In genomic region chrX:37190755-37191104, GRCm38 (mm10) we compare ENCODE assay signal across 8 mouse cellular contexts. TPM values are rescaled to one million over a fixed set of nuclear protein-coding genes. Genes with fewer than 3 reads are reported as not detected.
A peak's percentile ranks its signal among the peaks of the same experiment; 100 is the strongest.
DNase-seq lines count a peak whose midpoint lies in the region; ATAC-seq lines count a peak whose summit lies in the region.

No protein-coding gene starts in this region.

- peak overlapping the region; percentile 58 for H3K4me3 ChIP-seq in lung, embryonic 15.5 days
- peak overlapping the region; percentile 55 for H3K4me3 ChIP-seq in embryonic facial prominence, embryonic 13.5 days
- peak overlapping the region; percentile 50 for H3K4me3 ChIP-seq in intestine, embryonic 15.5 days (replicated peaks)
- H3K4me3 ChIP-seq in neural tube, embryonic 14.5 days (ENCODE audit: low read depth, low read length), result peak overlapping the region; percentile 47

- no peak overlapping the region for H3K27ac ChIP-seq in lung, embryonic 15.5 days
- H3K27ac ChIP-seq in embryonic facial prominence, embryonic 13.5 days, result peak overlapping the region; percentile 68; the same call in 1 of the 2 replicates
- no peak overlapping the region for H3K27ac ChIP-seq in intestine, embryonic 15.5 days
- H3K27ac ChIP-seq in neural tube, embryonic 14.5 days (ENCODE audit: low read depth, low read length), result no peak overlapping the region

- no peak for ATAC-seq in lung, embryonic 15.5 days (ENCODE audit: borderline replicate concordance, extremely low read depth, low FRiP score, low TSS enrichment)
- ATAC-seq in embryonic facial prominence, embryonic 13.5 days (ENCODE audit: insufficient number of reproducible peaks, insufficient read depth, low FRiP score, low TSS enrichment, low read depth), result peak; percentile 10; the same call in 1 of the 2 replicates
- ATAC-seq in intestine, embryonic 15.5 days, result peak; percentile 50
- ATAC-seq in neural tube, embryonic 14.5 days (ENCODE audit: low read depth), result no peak; the same call in 1 of the 2 replicates

- H3K9ac ChIP-seq in lung, embryonic 15.5 days, result peak overlapping the region; percentile 42
- H3K9ac ChIP-seq in embryonic facial prominence, embryonic 13.5 days, result peak overlapping the region; percentile 72
- peak overlapping the region; percentile 44; the same call in 1 of the 2 replicates for H3K9ac ChIP-seq in intestine, embryonic 15.5 days
- no peak overlapping the region; the same call in none of the 2 replicates for H3K9ac ChIP-seq in neural tube, embryonic 14.5 days (replicated peaks; ENCODE audit: low read depth, low read length)

- no peaks in the 10 kb centered on the region for H3K9me3 ChIP-seq in lung, embryonic 15.5 days
- no peaks in the 10 kb centered on the region for H3K9me3 ChIP-seq in embryonic facial prominence, embryonic 13.5 days
- H3K9me3 ChIP-seq in intestine, embryonic 15.5 days, result no peaks in the 10 kb centered on the region
- H3K9me3 ChIP-seq in neural tube, embryonic 14.5 days (ENCODE audit: control insufficient read depth, low read length), result no peaks in the 10 kb centered on the region

- WGBS in lung, embryonic 15.5 days, result 14% methylated on average over 20 of the region's 20 CpGs
- 32% methylated on average over 20 of the region's 20 CpGs for WGBS in embryonic facial prominence, embryonic 13.5 days
- 22% methylated on average over 20 of the region's 20 CpGs for WGBS in intestine, embryonic 15.5 days
- 20% methylated on average over 20 of the region's 20 CpGs for WGBS in neural tube, embryonic 14.5 days

- no peaks in the 10 kb centered on the region for H3K4me1 ChIP-seq in lung, embryonic 15.5 days
- peaks cover 7% of the 10 kb centered on the region; the same call in 1 of the 2 replicates for H3K4me1 ChIP-seq in embryonic facial prominence, embryonic 13.5 days
- H3K4me1 ChIP-seq in intestine, embryonic 15.5 days (replicated peaks), result no peaks in the 10 kb centered on the region
- 0 out of 2 replicates have a peak, but pooled peaks cover 4% of the 10 kb centered on the region for H3K4me1 ChIP-seq in neural tube, embryonic 14.5 days (ENCODE audit: control insufficient read depth, insufficient read depth, low read length)

- no peaks in the 10 kb centered on the region for H3K27me3 ChIP-seq in lung, embryonic 15.5 days
- no peaks in the 10 kb centered on the region for H3K27me3 ChIP-seq in embryonic facial prominence, embryonic 13.5 days
- no peaks in the 10 kb centered on the region for H3K27me3 ChIP-seq in intestine, embryonic 15.5 days (replicated peaks)
- H3K27me3 ChIP-seq in neural tube, embryonic 14.5 days (ENCODE audit: control insufficient read depth, insufficient read depth, low read length), result no peaks in the 10 kb centered on the region

- peak overlapping the region; percentile 63 for H3K4me2 ChIP-seq in lung, embryonic 15.5 days
- H3K4me2 ChIP-seq in embryonic facial prominence, embryonic 13.5 days, result peak overlapping the region; percentile 62
- peak overlapping the region; percentile 65 for H3K4me2 ChIP-seq in intestine, embryonic 15.5 days (replicated peaks)
- peak overlapping the region; percentile 51 for H3K4me2 ChIP-seq in neural tube, embryonic 14.5 days (ENCODE audit: low read depth, low read length)

- no peaks in the 10 kb centered on the region for H3K36me3 ChIP-seq in lung, embryonic 15.5 days
- H3K36me3 ChIP-seq in embryonic facial prominence, embryonic 13.5 days, result no peaks in the 10 kb centered on the region
- no peaks in the 10 kb centered on the region for H3K36me3 ChIP-seq in intestine, embryonic 15.5 days
- no peaks in the 10 kb centered on the region for H3K36me3 ChIP-seq in neural tube, embryonic 14.5 days (ENCODE audit: control insufficient read depth, insufficient read depth, low read length)

- DNase-seq in lung, postnatal 25 days (ENCODE audit: low spot score), result no peak
- no peak for DNase-seq in cerebellum, postnatal 10 days
- no peak for DNase-seq in layer of hippocampus, postnatal 25 days (ENCODE audit: extremely low spot score in 1 of 2, low spot score in 1 of 2)
- no peak for DNase-seq in kidney, adult 8-10 months

RNA-seq across cellular contexts. Expression of gene Ndufa1, which starts 0.2 kb away (rescaled TPM):
- 399 and 410 TPM in 2 replicates for polyA plus RNA-seq in lung, embryonic 15.5 days (2015; fragmentation: Nextera tagmentation; extraction: Ambion mirVana)
- polyA plus RNA-seq in embryonic facial prominence, embryonic 13.5 days (2015; fragmentation: Nextera tagmentation; extraction: Ambion mirVana), result 454 and 456 TPM in 2 replicates
- polyA plus RNA-seq in intestine, embryonic 15.5 days (2015; fragmentation: Nextera tagmentation; extraction: Ambion mirVana), result 385 and 424 TPM in 2 replicates
- polyA plus RNA-seq in neural tube, embryonic 14.5 days (2014; fragmentation: Nextera tagmentation; extraction: Ambion mirVana), result 681 and 844 TPM in 2 replicates
- 100 to 1,000 TPM; 225 to 256 TPM for total RNA-seq in layer of hippocampus, postnatal 25 days (2021)

RNA-seq across cellular contexts. Expression of gene Rnf113a1, which starts 0.3 kb away (rescaled TPM):
- polyA plus RNA-seq in lung, embryonic 15.5 days (2015; fragmentation: Nextera tagmentation; extraction: Ambion mirVana), result 8.4 and 9.1 TPM in 2 replicates
- 12.4 and 14.1 TPM in 2 replicates for polyA plus RNA-seq in embryonic facial prominence, embryonic 13.5 days (2015; fragmentation: Nextera tagmentation; extraction: Ambion mirVana)
- polyA plus RNA-seq in intestine, embryonic 15.5 days (2015; fragmentation: Nextera tagmentation; extraction: Ambion mirVana), result 8.3 and 9.3 TPM in 2 replicates
- 21.8 and 27.1 TPM in 2 replicates for polyA plus RNA-seq in neural tube, embryonic 14.5 days (2014; fragmentation: Nextera tagmentation; extraction: Ambion mirVana)
- 1 to 10 TPM; 7.3 TPM for total RNA-seq in layer of hippocampus, postnatal 25 days (2021)

RNA-seq across cellular contexts. Expression of gene Gm9, which starts 20.1 kb away (rescaled TPM):
- polyA plus RNA-seq in lung, embryonic 15.5 days (2015; fragmentation: Nextera tagmentation; extraction: Ambion mirVana), result not detected in 2 replicates
- polyA plus RNA-seq in embryonic facial prominence, embryonic 13.5 days (2015; fragmentation: Nextera tagmentation; extraction: Ambion mirVana), result not detected in 2 replicates
- not detected in 2 replicates for polyA plus RNA-seq in intestine, embryonic 15.5 days (2015; fragmentation: Nextera tagmentation; extraction: Ambion mirVana)
- polyA plus RNA-seq in neural tube, embryonic 14.5 days (2014; fragmentation: Nextera tagmentation; extraction: Ambion mirVana), result not detected in 2 replicates
- total RNA-seq in layer of hippocampus, postnatal 25 days (2021), result not detected

RNA-seq across cellular contexts. Expression of gene Akap14, which starts 22.1 kb away (rescaled TPM):
- 0.31 and 0.64 TPM in 2 replicates for polyA plus RNA-seq in lung, embryonic 15.5 days (2015; fragmentation: Nextera tagmentation; extraction: Ambion mirVana)
- not detected in 2 replicates for polyA plus RNA-seq in embryonic facial prominence, embryonic 13.5 days (2015; fragmentation: Nextera tagmentation; extraction: Ambion mirVana)
- 0.11 TPM in 1 of 2 replicates, not detected in the other for polyA plus RNA-seq in intestine, embryonic 15.5 days (2015; fragmentation: Nextera tagmentation; extraction: Ambion mirVana)
- polyA plus RNA-seq in neural tube, embryonic 14.5 days (2014; fragmentation: Nextera tagmentation; extraction: Ambion mirVana), result 0.29 and 0.48 TPM in 2 replicates
- total RNA-seq in layer of hippocampus, postnatal 25 days (2021), result not detected

RNA-seq across cellular contexts. Expression of gene Rhox1, which starts 31.3 kb away (rescaled TPM):
- polyA plus RNA-seq in lung, embryonic 15.5 days (2015; fragmentation: Nextera tagmentation; extraction: Ambion mirVana), result not detected in 2 replicates
- not detected in 2 replicates for polyA plus RNA-seq in embryonic facial prominence, embryonic 13.5 days (2015; fragmentation: Nextera tagmentation; extraction: Ambion mirVana)
- polyA plus RNA-seq in intestine, embryonic 15.5 days (2015; fragmentation: Nextera tagmentation; extraction: Ambion mirVana), result not detected in 2 replicates
- not detected in 2 replicates for polyA plus RNA-seq in neural tube, embryonic 14.5 days (2014; fragmentation: Nextera tagmentation; extraction: Ambion mirVana)
- not detected for total RNA-seq in layer of hippocampus, postnatal 25 days (2021)

Comparison
In these comparisons a context has a peak if more than half of its experiments do, and no peak if none do; other contexts are left out.
1. ATAC-seq: peak in embryonic facial prominence, embryonic 13.5 days (single experiment) and intestine, embryonic 15.5 days (single experiment); none in lung, embryonic 15.5 days (single experiment) and neural tube, embryonic 14.5 days (single experiment).
2. Peak in every context shown above with its lines, with median percentiles within 50 percentile points of each other: H3K4me2 ChIP-seq and H3K4me3 ChIP-seq.